Mouse (Mus musculus): ENCODE measurements around the gene Ptprd.

Gene Ptprd

DNA sequence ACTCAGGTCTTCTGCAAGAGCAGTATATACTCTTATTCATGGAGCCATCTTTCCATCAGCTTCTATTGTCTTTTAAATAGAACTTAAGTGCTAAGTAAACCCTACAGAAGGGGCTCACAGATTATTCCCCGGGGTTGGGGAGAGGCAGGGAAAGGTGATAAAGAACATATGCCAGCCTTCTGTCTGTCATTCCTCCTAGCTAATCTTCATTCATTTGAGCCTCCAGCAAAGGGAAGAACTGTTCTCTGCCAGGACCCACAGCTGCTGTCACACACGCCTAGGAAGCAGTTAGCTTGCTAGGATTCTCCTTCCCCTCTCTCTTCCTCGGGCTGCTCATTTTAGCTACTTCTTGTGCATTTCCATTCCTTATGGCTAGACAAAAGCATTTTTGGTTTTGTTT, 2205.0 kb downstream of the Ptprd start:
- DNase-seq: no peak

DNA sequence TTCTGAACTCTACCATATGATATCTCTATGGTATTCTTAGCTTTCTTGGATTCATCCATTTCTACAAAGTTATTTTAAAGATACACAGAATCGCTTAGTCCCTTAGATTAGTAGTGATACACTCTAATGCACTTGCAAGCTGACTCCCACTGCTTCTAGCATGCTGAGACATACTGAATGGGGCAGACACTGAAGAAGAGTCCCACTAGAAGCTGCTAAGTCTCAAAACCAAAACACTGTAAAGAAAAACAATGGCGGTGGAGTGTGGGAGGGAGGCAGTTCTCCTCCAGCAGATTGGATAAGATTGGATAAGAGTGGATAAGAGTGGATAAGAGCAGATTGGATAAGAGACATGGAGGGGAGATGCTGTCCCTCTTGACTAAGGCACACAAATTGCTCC, 2207.6 kb downstream of the Ptprd start:
- no peak for DNase-seq

DNA sequence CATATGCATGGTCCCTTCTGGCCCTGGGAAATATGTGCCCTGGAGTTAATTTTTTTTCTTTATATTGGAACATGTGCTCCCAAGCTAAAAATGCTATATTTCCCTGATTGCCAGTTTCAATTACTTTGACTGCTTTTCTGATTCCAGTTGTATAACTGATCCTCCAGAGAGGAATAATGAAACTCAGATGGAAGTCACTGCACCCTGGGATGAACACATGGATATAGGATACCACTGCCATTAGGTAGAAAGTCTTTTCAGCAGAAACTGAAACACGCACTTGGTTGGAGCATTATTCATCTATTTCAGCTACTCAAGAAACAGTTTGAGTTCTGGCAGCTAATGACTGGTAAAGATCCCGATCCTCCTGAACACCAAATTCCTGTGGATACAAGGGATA, 2211.5 kb downstream of the Ptprd start:
- no peak for DNase-seq

DNA sequence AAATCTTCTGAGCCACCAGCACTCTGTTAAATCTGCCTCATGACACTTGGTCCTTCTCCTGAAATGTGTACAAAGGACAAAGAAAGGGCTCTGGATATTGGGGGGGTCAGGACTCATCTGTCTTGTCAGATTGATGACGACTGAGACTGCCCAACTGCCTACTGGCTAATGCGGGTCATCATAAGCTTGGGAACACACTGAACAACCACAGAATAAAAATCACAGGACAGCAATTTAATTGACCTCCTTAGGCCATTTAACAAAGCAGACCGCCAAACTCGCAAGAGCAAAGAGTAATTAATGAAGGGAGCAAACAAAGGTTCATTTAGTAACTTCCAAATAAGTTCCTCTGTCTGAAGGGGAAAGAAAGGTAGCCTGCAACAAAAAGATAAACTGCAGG, 2215.9 kb downstream of the Ptprd start:
- no peak for DNase-seq

DNA sequence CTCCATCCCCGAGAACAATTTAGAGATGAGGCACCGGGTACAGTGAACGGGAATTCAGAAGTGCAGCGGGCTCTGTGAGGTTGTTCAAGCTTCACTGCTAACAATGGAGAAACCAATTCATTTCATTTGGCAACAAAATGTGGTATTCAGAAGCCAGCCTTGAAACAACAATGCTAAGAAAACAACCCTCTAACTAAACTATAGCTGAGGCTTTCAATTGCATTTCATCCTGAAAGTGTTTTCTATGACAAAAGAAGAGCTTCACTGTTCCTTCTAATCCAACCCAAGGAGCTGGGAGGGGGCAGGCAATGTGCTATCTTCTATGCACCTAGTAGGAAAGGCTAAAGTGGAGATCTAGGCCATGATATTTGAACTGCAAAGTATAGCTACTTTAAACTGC, 2217.2 kb downstream of the Ptprd start:
- DNase-seq: no peak

DNA sequence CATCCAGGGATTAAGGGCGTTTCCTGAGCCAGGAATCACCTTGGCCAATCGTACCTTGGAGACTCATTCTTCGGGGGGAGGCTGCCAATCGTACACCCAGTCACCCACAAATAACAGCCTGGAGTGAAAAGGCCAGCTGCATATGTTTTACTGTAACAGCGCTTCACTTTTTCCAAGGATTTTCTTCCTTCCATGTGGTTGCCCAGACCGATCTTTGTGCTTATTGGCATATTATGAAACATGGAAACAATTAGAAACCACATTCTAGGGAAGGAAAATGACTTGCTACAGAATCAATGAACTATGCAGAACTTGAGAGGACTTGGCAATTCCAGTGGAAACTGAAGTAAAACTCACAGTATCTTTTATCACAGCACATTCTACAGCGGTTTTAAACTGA, 2218.7 kb downstream of the Ptprd start:
- DNase-seq: no peak

DNA sequence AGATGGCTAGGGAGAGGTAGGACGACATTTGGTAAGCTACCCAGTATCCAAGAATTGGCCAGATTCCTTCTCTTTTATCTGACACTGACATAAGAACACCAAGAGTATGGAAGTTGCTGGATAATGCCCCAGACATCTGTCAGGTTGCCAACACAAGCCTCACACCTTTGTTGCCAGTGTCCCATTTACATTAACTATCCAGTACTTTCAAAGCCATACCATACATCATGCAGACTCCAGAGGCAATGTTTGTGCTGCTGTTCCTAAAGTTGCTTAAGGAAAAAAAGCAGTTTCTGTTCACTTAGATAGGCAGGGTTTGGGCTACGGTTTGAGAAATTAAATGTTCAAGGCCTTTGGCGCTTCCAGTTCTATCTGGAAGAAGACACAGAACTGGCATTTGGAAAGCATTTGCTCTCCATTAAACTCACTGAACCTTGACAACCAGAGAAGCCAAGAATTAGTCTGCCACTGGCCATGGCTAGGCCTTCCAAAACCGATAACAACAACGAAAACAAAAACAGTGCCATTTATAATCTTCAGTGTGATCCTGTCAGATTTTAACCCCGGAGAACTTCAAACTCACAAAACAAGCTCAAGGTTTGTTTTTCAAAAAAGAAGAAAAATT, 2220.0 kb downstream of the Ptprd start:
- peak; percentile 24 to 34 for DNase-seq

DNA sequence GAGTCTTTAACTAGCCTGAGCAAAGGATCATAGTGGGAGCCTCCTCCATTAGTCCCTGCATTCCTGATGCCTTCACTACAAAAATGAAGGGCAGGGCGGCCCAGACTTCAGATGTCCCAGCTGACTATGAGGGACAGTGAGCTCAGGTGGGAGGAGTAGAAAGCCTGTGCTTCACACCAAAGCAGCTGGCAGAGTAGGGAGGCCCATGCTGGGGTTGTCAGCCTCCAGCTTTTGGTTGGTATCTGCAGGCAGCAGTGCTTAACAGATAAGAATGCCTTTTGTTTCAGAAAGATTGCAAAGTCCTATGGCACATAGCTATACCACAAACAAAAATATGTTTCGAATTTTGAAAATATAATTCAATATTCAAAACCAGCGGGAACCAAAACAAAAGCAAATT, 2237.0 kb downstream of the Ptprd start:
- no peak for DNase-seq

DNA sequence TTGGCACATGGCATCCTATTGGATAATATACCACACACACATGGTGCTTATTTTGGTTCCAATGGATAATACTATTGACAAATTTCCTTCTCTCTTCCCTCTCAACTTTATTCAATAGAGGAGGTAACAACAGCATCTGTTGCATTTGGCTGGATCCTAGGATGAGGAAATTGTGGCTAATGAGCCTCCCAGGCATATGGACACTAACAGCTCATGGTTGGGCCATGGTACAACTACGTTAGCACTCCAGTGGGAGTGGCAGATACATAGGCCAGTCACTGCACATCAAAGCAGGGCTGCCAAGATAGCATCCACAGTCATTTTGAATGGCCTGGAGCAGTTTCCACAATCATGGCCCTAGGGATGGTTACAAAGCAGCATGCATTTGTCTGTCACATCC, 2238.4 kb downstream of the Ptprd start:
- no peak for DNase-seq

DNA sequence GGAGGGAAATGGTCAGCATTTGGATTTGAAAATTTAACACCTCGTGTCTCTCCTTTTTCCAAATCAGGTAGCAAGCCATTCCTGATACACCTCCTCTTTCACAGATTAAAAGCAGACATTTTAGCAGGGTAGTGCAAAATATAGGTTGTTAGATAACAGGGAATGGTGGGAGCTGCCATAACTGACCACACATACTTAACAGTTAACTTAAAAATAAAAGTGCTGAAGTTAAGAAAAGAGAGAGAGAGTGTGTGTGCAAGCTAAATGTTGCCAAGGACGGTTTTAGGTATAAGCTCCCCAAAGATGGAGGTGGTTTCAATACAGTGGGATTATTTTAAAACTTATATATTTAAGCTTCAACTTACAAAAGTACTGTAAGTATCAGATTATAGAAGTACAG, 2241.8 kb downstream of the Ptprd start:
- no peak for DNase-seq

DNA sequence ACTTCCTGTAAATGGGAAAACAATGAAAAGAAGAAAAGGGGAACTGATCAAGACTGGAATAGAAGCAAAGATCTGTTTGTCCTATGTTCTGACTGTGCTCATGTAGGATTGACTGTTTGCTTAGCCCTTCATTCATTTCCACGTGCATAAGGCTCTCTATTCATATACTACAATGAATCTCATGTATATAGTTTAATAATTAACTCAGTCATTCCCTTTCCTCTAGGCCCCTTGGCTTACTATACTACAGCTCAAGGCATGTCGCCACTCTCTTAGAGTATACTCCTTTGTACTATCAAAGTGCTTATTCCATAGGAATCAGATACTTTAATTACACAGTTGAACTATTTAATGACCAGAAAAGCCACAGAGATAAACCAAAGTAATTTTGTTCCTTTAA, 2243.1 kb downstream of the Ptprd start:
- DNase-seq: no peak

DNA sequence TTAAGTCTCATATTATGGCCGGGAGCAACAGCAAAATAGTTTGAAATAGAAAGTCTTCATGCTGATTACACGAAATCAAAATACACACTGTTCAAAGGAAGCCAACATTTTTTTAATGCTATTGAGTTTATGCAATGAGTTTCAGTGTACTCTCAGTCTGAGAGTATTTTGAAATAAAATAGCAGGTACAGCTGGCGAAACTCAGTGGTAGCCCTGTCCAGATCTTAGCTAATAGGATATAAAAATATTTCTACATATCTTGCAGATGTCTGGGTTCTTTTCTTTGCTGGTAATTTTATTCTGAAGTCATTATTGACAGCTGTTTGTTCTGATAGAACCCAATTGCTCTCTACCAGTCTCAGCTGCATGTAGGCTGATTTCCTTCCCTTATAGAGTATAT, 2246.0 kb downstream of the Ptprd start:
- DNase-seq: no peak

DNA sequence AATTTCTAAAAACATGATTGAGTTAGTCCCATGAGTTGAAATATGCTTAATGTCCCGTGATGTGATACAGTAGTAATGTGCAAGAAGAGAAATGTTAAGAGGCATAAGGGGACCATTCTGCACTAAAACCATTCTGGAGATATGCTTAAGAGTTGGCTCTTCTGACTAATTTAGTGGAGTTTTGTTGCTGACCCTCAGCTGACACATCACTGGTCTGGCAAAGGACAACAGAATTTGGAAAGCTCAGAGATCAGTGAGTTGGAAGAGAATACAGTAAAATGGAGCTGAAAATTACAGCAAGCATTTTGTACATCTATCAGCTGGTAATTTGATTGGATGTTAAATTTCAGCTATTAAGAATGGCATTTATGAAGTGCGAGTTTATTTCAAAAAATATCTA, 2248.8 kb downstream of the Ptprd start:
- DNase-seq: no peak

DNA sequence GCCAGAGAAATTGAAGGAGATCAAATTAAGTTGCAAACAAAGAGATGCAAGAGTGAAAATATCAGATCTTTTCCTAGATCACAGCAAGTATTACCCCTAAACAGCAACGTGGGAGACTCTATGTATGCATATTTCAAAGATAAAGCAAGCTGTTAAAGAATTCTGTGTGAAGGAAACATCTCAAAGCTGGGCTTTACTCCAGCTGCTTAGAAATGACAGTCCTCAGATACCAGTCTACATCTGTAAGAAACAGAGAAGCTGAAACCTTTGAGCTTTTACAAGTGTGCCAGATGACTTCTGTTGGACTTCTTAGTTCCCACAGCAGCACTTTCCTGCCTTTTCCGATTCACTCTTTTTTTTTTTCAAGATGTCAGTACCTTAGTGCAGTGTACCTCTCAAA, 2249.9 kb downstream of the Ptprd start:
- no peak for DNase-seq

DNA sequence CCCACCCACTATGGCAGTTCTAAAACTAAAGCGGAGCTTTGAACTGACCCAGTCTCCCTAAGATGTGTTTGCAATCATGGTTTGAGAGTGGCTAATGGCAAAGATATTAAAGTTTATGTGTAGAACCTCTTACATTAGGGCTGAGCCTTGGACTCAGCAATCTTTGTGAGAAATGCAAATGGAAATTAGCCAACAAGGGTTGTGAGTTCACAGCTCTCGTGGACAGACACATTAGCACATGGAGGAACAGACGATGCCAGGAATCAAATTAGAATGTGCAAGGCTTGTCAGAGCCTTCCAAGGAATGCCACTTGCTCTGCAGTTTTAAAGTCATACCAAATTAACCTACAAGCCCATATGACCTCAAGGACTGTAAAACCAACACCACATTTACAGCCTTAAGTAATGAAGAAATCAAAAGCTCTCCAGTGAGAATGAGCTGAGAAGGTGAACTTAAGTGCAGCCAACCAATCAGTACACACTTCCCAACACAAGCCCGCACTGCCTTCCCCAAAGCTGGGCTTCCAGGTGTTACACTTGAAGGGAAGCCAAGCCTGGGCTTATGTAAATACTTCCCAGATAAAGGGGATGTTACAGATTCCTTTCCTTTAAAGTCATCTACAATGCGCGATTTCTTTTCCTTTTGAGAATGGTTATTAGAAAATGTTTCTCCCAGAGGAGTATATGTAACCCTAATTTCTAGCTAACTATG, 2258.3 kb downstream of the Ptprd start:
- DNase-seq: no peak

DNA sequence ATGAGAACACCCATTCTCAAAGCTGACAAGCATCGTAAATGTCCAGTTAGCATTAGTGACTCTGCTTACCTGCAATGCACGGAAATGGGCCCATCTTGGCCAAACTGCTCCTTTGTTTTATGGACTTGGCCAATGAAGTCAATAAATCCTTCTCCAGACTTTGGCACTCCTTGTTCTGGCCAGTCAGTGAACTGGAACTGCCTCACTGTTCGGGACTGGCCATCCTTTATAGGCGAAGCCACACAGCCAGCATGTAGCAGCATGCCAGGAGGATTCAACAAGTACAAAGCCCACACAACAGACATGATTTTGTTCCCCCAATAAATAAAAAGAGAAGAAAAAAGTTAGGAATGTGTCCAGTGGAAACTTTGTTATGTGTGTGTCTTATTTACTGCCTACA, 2261.2 kb downstream of the Ptprd start:
- no peak for DNase-seq

DNA sequence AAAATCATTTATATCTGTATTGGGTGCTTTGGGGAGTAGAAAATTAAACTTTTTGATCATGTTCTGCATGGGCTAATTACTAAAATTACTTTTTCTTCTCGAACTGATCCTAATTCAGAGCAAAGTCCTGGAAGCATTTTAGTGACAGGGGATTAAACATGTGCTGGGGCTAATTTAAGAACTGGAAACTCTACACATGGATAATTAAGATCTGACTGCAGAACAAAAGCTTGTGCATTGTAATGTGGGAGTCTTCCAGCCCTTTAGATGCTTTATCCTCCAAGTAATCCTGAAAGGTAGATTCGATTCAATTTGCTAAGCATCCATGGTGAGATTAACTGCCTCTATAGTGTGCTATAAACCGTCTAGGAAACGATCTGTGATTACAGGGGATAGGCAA, 2316.9 kb downstream of the Ptprd start:
- DNase-seq: no peak

Measured in cerebellum, postnatal 36 days (tissue).